Mouse (Mus musculus) liver, embryonic 12.5 days (tissue): ENCODE results near the gene Fahd1. TPM values are rescaled to one million over a fixed set of nuclear protein-coding genes. Genes with fewer than 3 reads are reported as not detected.

Experiments used
- ATAC-seq: fragments of 200-750 bp; cut with Nextera tagmentation; 2 replicates; pipeline ENCODE4 v1.8.0; 2017; ENCODE audit warnings: moderate number of reproducible peaks, mild to moderate bottlenecking, moderate library complexity
- H3K27ac ChIP-seq: fragments of 300-500 bp; sonication (generic); 2 replicates; pipeline ENCODE4 v1.5.1; 2016; ENCODE audit warnings: mild to moderate bottlenecking
- H3K27me3 ChIP-seq: fragments of 300-500 bp; sonication (generic); replicated peaks from 2 replicates; pipeline ENCODE4 v1.6.1; 2016; ENCODE audit warnings: mild to moderate bottlenecking, moderate library complexity
- H3K36me3 ChIP-seq: fragments of 300-500 bp; sonication (generic); 2 replicates; pipeline ENCODE4 v1.6.1; 2016; ENCODE audit warnings: mild to moderate bottlenecking, moderate library complexity
- H3K4me1 ChIP-seq: fragments of 300-500 bp; sonication (generic); 2 replicates; pipeline ENCODE4 v1.6.1; 2016
- H3K4me2 ChIP-seq: fragments of 300-500 bp; sonication (generic); 2 replicates; pipeline ENCODE4 v1.6.1; 2016; ENCODE audit warnings: mild to moderate bottlenecking, moderate library complexity
- H3K4me3 ChIP-seq: fragments of 300-500 bp; sonication (generic); 2 replicates; pipeline ENCODE4 v1.5.1; 2016; ENCODE audit warnings: mild to moderate bottlenecking, moderate library complexity
- H3K9ac ChIP-seq: fragments of 300-500 bp; sonication (generic); 2 replicates; pipeline ENCODE4 v1.6.1; 2016; ENCODE audit warnings: mild to moderate bottlenecking, moderate library complexity
- H3K9me3 ChIP-seq: fragments of 300-500 bp; sonication (generic); replicated peaks from 2 replicates; pipeline ENCODE4 v1.6.1; 2016; ENCODE audit warnings: mild to moderate bottlenecking, moderate library complexity
- WGBS: fragments of 180-500 bp; shearing (Covaris S2); methylation state at CpG from one replicate; pipeline ENCODE4 v1.1.7; 2016; ENCODE audit not compliant: insufficient replicate concordance; 5-methylcytosine and 5-hydroxymethylcytosine counted together
- polyA plus RNA-seq: library from polyadenylated mRNA; unstranded; fragments of >200 nt; fragmentation: Nextera tagmentation; extraction: Ambion mirVana; gene quantifications from 2 replicates; pipeline ENCODE4 v1.2.1, GENCODE M21; 2016

Fahd1 gene
- polyA plus RNA-seq, 1 experiment from 2014 or later, result 34.6 TPM

DNA sequence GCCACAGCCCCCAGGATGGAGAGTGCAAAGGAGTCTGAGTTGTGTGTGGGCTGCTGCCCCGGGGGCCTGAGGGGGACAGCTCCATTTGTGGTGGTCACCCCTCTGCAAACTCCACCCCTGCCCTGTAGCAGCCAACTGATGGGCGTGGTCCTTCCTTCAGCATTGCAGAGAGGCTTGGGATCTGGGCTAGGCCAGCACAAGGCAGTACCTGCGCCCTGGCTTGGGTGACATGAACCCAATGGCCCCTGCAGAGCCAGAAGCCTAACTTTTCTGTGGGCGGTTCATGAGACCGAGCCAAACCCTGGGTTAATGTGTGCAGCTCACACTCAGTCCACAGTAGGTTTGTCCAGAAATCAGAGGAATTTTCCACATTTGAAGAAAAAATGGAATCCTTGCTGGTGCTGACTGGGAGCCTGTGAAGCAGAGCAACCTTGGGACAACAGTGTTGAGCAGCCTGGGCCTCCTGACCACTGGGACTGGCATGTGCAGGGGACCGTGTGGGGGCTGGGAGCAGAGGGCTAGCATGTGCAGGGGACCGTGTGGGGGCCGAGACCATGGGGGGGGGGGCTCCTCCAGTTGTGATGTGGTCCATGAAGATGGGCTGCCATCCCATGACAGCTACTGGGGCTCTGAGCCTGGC lies 7.8 kb upstream of the Fahd1 start:
- 73% methylated on average over 8 of the region's 8 CpGs for WGBS
- Histone ChIP-seq H3K4me3 (no peak overlapping the region), H3K4me1 (peaks cover 40% of the 10 kb centered on the region), H3K9ac (no peak overlapping the region), H3K27ac (peak overlapping the region; percentile 80), H3K27me3 (no peaks in the 10 kb centered on the region), H3K4me2 (peak overlapping the region; percentile 35), H3K9me3 (no peaks in the 10 kb centered on the region), H3K36me3 (peaks cover 91% of the 10 kb centered on the region)
- no peak for ATAC-seq

DNA sequence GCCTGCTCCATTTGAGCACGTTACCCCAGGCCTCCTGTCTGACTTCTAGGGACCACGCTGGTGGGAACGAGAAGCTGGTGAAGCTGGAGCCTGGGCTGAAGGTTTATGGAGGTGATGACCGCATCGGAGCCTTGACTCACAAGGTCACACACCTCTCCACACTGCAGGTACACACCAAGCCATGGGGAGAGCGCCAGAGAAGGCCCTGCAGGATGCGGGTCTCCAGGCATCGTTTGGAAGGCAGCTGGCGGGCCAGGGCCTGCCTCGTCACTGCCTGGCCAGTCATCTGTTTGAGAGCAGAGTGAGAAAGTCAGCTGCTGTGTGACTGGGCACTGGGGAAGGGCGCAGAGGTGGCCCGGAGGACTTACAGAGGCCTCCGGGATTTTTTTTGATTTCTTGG lies 6.4 kb upstream of the Fahd1 start:
- Histone ChIP-seq H3K27ac (no peak overlapping the region; the same call in 1 of the 2 replicates), H3K9ac (no peak overlapping the region), H3K4me2 (no peak overlapping the region), H3K4me3 (no peak overlapping the region), H3K4me1 (peaks cover 46% of the 10 kb centered on the region), H3K27me3 (0 out of 2 replicates have a peak, but pooled peaks cover 3% of the 10 kb centered on the region), H3K9me3 (no peaks in the 10 kb centered on the region), H3K36me3 (peaks cover 84% of the 10 kb centered on the region)
- no peak for ATAC-seq
- WGBS, result 90% methylated on average over 13 of the region's 13 CpGs

DNA sequence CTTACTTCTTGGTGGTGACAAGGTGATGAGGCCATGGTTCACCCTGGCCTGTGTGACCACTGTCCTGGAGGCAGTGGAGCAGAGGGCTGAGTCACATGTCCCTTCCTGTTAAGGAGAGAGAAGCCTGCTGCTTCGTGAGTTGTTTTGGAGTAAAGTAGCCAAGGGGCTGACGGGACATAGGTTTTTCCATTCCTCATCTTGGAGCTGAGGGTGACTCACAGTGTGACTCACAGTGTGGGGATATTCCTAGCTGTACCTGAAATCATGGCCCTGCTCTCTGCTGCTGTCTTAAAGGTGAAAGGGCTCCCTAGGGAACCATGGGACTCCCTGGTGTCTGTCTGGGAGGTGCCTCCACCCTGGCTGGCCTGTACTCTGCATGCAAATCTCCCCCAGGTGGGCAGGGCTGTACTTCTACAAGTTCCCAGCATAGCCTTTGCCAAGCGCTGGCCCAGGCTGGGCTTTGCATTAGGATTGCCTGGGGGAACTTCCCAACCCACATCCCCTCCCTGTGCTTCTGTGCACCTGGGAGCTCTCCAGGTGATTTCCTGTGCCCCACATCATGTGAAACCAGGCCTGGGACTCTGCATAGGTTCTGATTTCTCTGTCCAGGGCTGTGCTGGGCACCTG lies 5.8 kb upstream of the Fahd1 start:
- Histone ChIP-seq H3K36me3 (peaks cover 77% of the 10 kb centered on the region), H3K9ac (no peak overlapping the region)
- ATAC-seq, result no peak

DNA sequence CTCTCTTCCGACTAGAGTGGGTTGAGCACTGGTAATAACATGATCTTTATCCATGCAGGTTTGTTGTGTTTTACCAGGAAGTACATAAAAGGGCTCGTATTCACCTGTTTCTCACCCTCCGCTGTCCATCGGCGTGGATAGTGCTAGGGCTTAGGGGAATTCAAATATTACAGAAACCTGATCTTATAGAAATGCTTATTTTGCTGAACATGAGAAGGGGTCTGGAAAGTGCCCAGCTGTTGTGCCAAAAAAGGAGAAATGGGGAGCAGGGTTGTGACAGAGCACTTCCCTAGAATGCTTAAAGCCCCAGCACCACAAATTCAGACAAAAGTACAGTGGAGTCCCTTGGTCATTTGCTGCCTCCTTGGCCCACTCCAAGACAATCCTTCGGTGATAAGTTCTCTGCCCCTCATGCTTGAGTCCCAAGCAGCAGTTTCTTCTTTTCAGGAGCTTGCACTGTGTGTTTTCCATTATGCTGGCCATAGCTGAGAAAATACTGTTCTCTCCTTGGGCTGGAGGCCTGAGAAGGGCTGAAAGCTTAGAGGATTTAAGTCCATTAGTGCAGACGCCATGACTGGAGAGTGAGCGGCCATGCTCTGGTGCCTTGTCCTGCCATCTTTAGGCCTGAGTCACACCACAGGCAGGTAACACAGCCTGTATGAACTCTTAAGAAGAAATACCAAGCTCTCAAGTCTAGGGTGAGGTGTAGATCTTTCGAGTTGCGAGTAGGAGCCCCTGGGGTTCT lies 1.4 kb upstream of the Fahd1 start:
- Histone ChIP-seq H3K9me3 (no peaks in the 10 kb centered on the region), H3K36me3 (peaks cover 42% of the 10 kb centered on the region), H3K9ac (peak overlapping the region; percentile 90), H3K4me2 (peak overlapping the region; percentile 87), H3K27me3 (0 out of 2 replicates have a peak, but pooled peaks cover 5% of the 10 kb centered on the region), H3K27ac (no peak overlapping the region), H3K4me3 (peak overlapping the region; percentile 78), H3K4me1 (peaks cover 35% of the 10 kb centered on the region)
- ATAC-seq, result no peak
- WGBS, result 76% methylated on average over 10 of the region's 10 CpGs

More for the DNA sequence above, 5.8 kb upstream of the Fahd1 start:
- H3K27ac ChIP-seq, result peak overlapping the region; percentile 49; the same call in 1 of the 2 replicates
- peaks cover 52% of the 10 kb centered on the region for H3K4me1 ChIP-seq
- no peak overlapping the region for H3K4me2 ChIP-seq
- 82% methylated on average over 3 of the region's 3 CpGs for WGBS
- no peaks in the 10 kb centered on the region for H3K9me3 ChIP-seq
- H3K4me3 ChIP-seq, result no peak overlapping the region
- 0 out of 2 replicates have a peak, but pooled peaks cover 5% of the 10 kb centered on the region for H3K27me3 ChIP-seq

DNA sequence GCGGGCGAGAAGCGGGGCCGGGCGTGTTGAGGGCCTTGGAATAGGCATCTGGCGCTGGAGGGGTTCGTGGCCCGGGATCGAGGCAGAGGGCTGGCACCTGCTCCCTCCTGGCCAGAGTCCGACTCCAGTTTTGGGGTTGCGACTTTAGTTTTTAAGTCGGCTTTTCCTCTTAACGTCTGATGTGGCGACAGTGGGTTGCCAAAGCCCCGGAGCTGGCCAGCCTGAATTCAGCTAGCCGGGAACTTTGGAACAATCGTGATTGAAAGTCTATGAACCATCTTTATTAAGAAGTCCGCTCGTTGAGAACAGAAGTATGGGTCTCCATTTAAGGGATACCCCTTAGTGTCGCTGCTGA lies 586 bp upstream of the Fahd1 start:
- ATAC-seq, result no peak
- Histone ChIP-seq H3K36me3 (peaks cover 34% of the 10 kb centered on the region), H3K4me2 (peak overlapping the region; percentile 87), H3K27ac (peak overlapping the region; percentile 98), H3K4me3 (peak overlapping the region; percentile 78), H3K9me3 (no peaks in the 10 kb centered on the region), H3K4me1 (peaks cover 31% of the 10 kb centered on the region), H3K27me3 (0 out of 2 replicates have a peak, but pooled peaks cover 5% of the 10 kb centered on the region), H3K9ac (peak overlapping the region; percentile 90)
- 1% methylated on average over 20 of the region's 20 CpGs for WGBS

DNA sequence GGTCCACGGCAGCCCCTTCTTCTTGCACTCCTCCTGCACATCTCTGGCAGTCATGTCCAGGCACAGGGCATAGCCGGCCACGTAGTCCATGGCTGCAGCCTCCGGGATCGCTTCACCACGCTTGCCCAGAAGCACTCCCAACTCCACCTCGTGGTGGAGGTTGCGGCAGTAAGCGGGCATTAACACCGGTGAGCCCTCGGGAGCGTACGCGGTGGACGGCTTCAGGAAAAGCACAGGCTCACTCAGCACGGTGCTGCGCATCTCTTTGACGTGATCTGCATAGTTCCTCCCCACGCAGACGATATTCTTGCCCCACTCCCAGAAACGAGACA lies 465 bp downstream of the Fahd1 start:
- peak; percentile 30 for ATAC-seq
- H3K4me1 ChIP-seq, result peaks cover 33% of the 10 kb centered on the region
- H3K27ac ChIP-seq, result peak overlapping the region; percentile 98
- H3K36me3 ChIP-seq, result peaks cover 24% of the 10 kb centered on the region
- H3K9ac ChIP-seq, result peak overlapping the region; percentile 90
- peak overlapping the region; percentile 87 for H3K4me2 ChIP-seq
- H3K4me3 ChIP-seq, result peak overlapping the region; percentile 78
- WGBS, result 0% methylated on average over 21 of the region's 21 CpGs
- peaks cover 5% of the 10 kb centered on the region; the same call in 1 of the 2 replicates for H3K27me3 ChIP-seq
- H3K9me3 ChIP-seq, result no peaks in the 10 kb centered on the region

DNA sequence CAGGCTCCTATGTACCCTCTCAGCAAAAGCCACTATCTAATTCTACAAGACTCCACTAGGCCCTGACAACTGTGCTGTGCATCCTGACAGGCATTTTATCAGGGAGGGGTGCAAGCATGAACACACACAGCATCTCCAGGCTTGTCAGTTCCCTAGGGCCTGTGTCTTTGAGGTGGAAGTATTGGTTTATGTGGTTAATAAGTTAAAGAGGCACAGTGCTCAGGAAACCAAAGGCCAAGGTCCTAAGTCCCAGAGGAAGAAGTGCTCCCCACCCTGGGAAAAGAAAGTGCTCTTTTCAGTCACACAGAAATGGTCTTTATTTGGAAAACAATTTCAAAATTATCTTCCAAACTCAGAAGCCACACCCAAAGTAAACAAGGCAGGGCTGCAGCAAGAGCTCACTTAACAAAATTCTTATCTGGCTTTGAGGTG lies 1.5 kb downstream of the Fahd1 start:
- ATAC-seq, result peak; percentile 68
- Histone ChIP-seq H3K27me3 (peaks cover 8% of the 10 kb centered on the region), H3K4me3 (peak overlapping the region; percentile 78), H3K4me1 (peaks cover 33% of the 10 kb centered on the region), H3K27ac (peak overlapping the region; percentile 98), H3K9ac (peak overlapping the region; percentile 90), H3K4me2 (peak overlapping the region; percentile 87), H3K36me3 (peaks cover 13% of the 10 kb centered on the region), H3K9me3 (no peaks in the 10 kb centered on the region)

DNA sequence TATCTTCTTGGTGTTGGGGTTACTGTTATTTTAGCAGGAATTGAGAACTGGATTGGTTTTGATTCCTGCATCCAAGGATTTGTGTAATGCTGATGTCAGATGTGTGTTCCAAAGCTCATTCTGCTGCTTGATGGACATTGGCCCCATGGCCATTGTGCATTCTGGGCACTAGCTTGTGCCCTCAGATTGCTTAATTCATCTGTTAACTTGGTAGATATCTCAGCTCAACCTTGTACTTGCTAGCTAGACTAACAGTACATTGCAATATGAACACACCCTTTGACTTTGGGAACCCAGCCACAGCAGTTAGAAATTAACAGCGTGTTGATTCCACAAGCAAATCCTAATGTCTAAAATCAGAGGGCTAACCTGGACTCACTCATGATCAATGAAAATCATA lies 2.8 kb downstream of the Fahd1 start:
- peak overlapping the region; percentile 87 for H3K4me2 ChIP-seq
- H3K27me3 ChIP-seq, result peaks cover 8% of the 10 kb centered on the region
- no peaks in the 10 kb centered on the region for H3K9me3 ChIP-seq
- ATAC-seq, result no peak
- 94% methylated on average over 1 of the region's 1 CpGs for WGBS
- H3K4me1 ChIP-seq, result peaks cover 33% of the 10 kb centered on the region
- peak overlapping the region; percentile 98 for H3K27ac ChIP-seq
- peak overlapping the region; percentile 78 for H3K4me3 ChIP-seq
- H3K9ac ChIP-seq, result peak overlapping the region; percentile 90
- H3K36me3 ChIP-seq, result peaks cover under 1% of the 10 kb centered on the region; the same call in 1 of the 2 replicates

DNA sequence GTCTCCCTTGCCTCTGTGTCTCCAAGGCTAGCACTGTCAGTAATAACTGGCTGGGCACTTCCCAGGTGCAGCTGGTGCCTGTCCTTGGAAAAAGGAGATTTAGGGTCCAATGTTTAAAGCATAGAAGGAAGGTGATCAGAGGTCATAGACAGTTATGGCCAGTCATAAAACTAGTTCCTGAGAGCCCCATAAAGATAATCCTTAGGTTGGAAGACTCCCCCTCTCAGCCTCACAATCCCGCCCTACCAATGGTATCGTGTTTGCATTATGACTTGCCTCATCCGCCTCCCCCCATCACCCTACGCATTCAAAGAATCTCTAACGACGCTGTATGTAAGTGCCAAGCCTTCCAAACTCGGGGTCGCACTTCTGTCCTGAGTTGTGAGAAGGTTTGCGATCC lies 5.6 kb downstream of the Fahd1 start:
- no peak overlapping the region for H3K4me3 ChIP-seq
- H3K27me3 ChIP-seq, result peaks cover 11% of the 10 kb centered on the region
- H3K27ac ChIP-seq, result no peak overlapping the region
- H3K4me1 ChIP-seq, result peaks cover 21% of the 10 kb centered on the region
- no peaks in the 10 kb centered on the region for H3K9me3 ChIP-seq
- H3K4me2 ChIP-seq, result no peak overlapping the region
- H3K36me3 ChIP-seq, result no peaks in the 10 kb centered on the region; the same call in 1 of the 2 replicates
- no peak overlapping the region for H3K9ac ChIP-seq
- ATAC-seq, result no peak
- 57% methylated on average over 9 of the region's 9 CpGs for WGBS

DNA sequence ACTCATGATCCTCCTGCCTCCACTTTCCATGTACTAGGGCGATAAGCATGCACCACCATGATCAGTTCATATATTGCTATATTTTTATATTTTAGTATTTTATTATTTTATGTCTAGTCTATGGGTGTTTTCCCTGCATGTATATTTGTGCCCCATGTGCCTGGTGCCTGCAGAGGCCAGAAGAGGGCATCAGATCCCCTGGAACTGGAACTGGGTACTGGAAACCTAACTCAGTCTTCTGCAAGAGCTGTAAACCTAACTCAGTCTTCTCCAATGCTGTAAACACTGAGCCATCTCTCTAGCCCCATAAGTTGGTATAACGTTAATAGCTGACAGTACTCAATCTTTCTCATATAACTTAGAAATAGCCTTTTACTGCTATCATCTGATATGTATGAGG lies 7.5 kb downstream of the Fahd1 start:
- H3K36me3 ChIP-seq, result no peaks in the 10 kb centered on the region; the same call in 1 of the 2 replicates
- no peak overlapping the region for H3K4me2 ChIP-seq
- H3K27me3 ChIP-seq, result peaks cover 12% of the 10 kb centered on the region
- no peak overlapping the region for H3K27ac ChIP-seq
- WGBS, result 52% methylated on average over 2 of the region's 2 CpGs
- no peak overlapping the region for H3K4me3 ChIP-seq
- no peak for ATAC-seq
- H3K9me3 ChIP-seq, result no peaks in the 10 kb centered on the region
- H3K4me1 ChIP-seq, result peaks cover 12% of the 10 kb centered on the region
- H3K9ac ChIP-seq, result no peak overlapping the region

DNA sequence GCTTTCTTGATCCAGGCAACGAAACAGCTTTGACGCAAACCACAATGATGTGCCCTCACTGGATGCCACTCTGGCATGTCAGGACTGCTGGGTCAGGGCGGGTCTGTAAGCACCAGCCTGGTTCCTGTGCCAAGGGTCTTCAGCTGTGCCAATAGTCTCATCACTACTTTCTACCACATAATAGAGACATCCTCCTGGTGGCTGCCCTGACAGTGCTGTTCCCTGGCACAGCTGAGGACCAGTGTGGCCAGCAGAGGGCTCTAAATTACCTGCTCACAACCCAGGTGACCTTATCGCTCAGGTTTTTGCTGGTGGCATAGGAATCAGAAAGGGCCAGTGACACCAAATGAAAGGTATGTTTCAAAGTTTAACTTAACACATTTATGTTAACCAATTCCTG lies 9.0 kb downstream of the Fahd1 start:
- no peak overlapping the region for H3K27ac ChIP-seq
- 60% methylated on average over 4 of the region's 4 CpGs for WGBS
- H3K4me2 ChIP-seq, result no peak overlapping the region
- no peaks in the 10 kb centered on the region for H3K36me3 ChIP-seq
- no peak; the same call in 1 of the 2 replicates for ATAC-seq
- H3K9me3 ChIP-seq, result no peaks in the 10 kb centered on the region
- H3K27me3 ChIP-seq, result peaks cover 21% of the 10 kb centered on the region
- no peak overlapping the region for H3K9ac ChIP-seq
- H3K4me1 ChIP-seq, result 0 out of 2 replicates have a peak, but pooled peaks cover 3% of the 10 kb centered on the region
- H3K4me3 ChIP-seq, result no peak overlapping the region

DNA sequence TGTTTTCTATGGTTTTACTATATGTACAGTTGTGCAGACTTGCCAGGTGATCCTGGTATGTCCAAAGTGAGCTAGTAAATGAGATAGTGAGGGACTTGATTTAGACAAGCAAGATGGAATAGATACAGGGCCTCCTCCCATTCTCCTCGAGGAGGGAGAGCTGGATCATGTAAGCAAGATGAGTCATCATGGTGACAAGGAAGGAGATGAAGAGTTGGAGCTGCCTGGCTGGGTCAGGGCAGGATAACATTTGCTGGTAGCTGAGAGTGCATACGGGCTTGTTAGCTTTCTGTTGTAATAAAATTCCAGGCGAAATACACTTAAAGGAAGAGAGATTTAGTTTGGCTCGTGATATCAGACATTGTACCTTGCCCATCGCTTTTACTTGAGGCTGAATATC lies 9.8 kb downstream of the Fahd1 start:
- Histone ChIP-seq H3K36me3 (no peaks in the 10 kb centered on the region), H3K4me3 (no peak overlapping the region), H3K9ac (no peak overlapping the region), H3K27ac (no peak overlapping the region), H3K4me2 (no peak overlapping the region), H3K27me3 (peaks cover 21% of the 10 kb centered on the region), H3K4me1 (0 out of 2 replicates have a peak, but pooled peaks cover 3% of the 10 kb centered on the region), H3K9me3 (no peaks in the 10 kb centered on the region)
- WGBS, result 43% methylated on average over 5 of the region's 5 CpGs
- ATAC-seq, result no peak
